Mouse (Mus musculus): ENCODE measurements around the gene Arl4c. TPM values are rescaled to one million over a fixed set of nuclear protein-coding genes. Genes with fewer than 3 reads are reported as not detected.

Arl4c gene
- total and polyA plus RNA-seq, 2 experiments = 0.86 to 1.4 TPM

DNA sequence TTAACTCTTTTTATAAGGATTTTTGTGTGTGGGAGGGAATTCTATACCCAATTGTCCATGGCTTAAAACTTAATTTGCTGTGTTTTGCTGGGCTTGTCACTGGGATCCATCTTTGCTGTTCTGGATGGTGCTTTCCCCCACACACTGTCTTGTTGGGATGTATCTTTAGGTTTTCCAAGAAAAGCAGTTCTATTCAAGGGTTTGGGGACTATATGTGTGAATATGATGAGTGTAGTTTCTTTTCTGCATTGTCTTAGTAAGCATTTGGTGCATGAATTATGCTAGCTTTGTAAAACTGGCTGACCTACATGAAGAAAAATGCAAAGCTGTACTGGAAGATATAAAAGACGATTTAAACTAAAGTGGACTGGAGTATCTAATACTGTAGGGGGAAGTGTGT, 23.7 kb upstream of the Arl4c start:
- H3K9ac ChIP-seq (ENCODE audit: low read depth, low read length) = no peak overlapping the region
- H3K4me1 ChIP-seq (ENCODE audit: control insufficient read depth, insufficient read depth, low read length) = no peaks in the 10 kb centered on the region
- no peaks in the 10 kb centered on the region for H3K27me3 ChIP-seq (ENCODE audit: control insufficient read depth, insufficient read depth, low read length)
- WGBS = 65% methylated on average over 1 of the region's 1 CpGs
- H3K36me3 ChIP-seq (ENCODE audit: control insufficient read depth, insufficient read depth, low read length) = no peaks in the 10 kb centered on the region
- H3K79me2 ChIP-seq (ENCODE audit: control insufficient read depth, insufficient read depth, low read length) = no peaks in the 10 kb centered on the region
- no peak for DNase-seq (ENCODE audit: extremely low read depth, low read depth, low spot score)
- no peak overlapping the region for H3K27ac ChIP-seq (replicated peaks; ENCODE audit: insufficient read depth, low read depth, low read length)
- TF ChIP-seq POLR2A (IDR thresholded peaks at IDR 0.05; ENCODE audit: extremely low read depth, insufficient read depth, low read length) (no peak), CTCF (IDR thresholded peaks at IDR 0.05; ENCODE audit: low read depth, low read length) (no peak)
- H3K4me3 ChIP-seq (ENCODE audit: insufficient read depth, low read depth, low read length) = no peak overlapping the region

DNA sequence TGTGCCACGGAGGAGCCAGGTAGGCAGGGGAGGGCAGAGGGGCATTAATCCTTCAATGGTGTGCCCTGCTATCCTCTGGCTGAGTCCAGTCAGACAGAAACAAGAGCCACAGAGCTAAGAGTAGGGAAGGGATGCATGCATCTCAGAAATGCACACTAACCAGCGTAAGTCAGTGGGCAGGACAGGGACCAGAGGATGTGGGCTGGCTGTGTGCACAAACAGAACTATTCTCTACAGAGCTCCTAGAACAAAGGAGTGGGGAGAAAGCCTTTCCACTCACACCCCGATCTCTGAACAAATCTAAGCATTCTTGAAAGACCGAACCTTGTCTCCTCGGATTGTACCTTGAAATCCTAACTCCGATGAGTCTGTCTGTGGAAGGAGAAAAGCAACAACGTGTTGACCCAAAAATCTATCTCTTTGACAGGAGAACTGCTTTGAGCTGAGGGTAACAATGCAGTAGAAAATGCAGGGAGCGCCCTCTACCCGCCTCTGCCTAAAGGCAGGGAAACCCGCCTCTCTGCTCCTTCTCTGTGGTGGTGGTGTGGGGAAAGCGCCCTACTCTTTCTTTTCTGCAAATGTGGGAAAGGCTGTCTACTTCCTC, 18.7 kb upstream of the Arl4c start:
- DNase-seq (ENCODE audit: extremely low read depth, low read depth, low spot score) = no peak
- H3K27me3 ChIP-seq (ENCODE audit: control insufficient read depth, insufficient read depth, low read length) = no peaks in the 10 kb centered on the region
- WGBS = 43% methylated on average over 11 of the region's 11 CpGs
- H3K4me1 ChIP-seq (ENCODE audit: control insufficient read depth, insufficient read depth, low read length) = no peaks in the 10 kb centered on the region
- TF ChIP-seq CTCF (IDR thresholded peaks at IDR 0.05; ENCODE audit: low read depth, low read length) (no peak), POLR2A (IDR thresholded peaks at IDR 0.05; ENCODE audit: extremely low read depth, insufficient read depth, low read length) (no peak)
- no peak overlapping the region for H3K9ac ChIP-seq (ENCODE audit: low read depth, low read length)
- no peak overlapping the region for H3K27ac ChIP-seq (replicated peaks; ENCODE audit: insufficient read depth, low read depth, low read length)
- no peak overlapping the region for H3K4me3 ChIP-seq (ENCODE audit: insufficient read depth, low read depth, low read length)
- no peaks in the 10 kb centered on the region for H3K36me3 ChIP-seq (ENCODE audit: control insufficient read depth, insufficient read depth, low read length)
- H3K79me2 ChIP-seq (ENCODE audit: control insufficient read depth, insufficient read depth, low read length) = no peaks in the 10 kb centered on the region

DNA sequence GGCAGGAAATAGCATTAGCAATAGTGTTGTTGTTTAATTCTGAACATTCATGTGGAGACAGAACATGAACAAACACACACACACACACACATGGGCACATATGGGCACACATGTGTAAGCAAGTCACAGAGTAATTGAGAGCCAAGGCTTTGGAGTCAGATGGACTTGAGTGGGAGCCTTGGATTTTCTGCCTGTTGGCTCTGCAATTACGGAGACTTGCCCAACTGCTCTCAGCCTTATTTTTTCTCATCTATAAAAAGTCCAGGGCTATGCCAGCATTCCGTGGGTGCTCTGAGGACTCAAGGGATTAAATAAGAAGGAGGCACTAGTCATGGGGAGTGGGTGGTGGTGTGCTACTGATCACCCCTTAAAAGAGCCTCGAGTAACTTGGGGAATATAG, 16.5 kb upstream of the Arl4c start:
- Histone ChIP-seq H3K27ac (replicated peaks; ENCODE audit: insufficient read depth, low read depth, low read length) (no peak overlapping the region), H3K27me3 (ENCODE audit: control insufficient read depth, insufficient read depth, low read length) (no peaks in the 10 kb centered on the region), H3K4me1 (ENCODE audit: control insufficient read depth, insufficient read depth, low read length) (no peaks in the 10 kb centered on the region), H3K4me3 (ENCODE audit: insufficient read depth, low read depth, low read length) (no peak overlapping the region), H3K9ac (ENCODE audit: low read depth, low read length) (no peak overlapping the region), H3K79me2 (ENCODE audit: control insufficient read depth, insufficient read depth, low read length) (no peaks in the 10 kb centered on the region), H3K36me3 (ENCODE audit: control insufficient read depth, insufficient read depth, low read length) (no peaks in the 10 kb centered on the region)
- WGBS = 74% methylated on average over 3 of the region's 3 CpGs
- no peak for TF ChIP-seq CTCF (IDR thresholded peaks at IDR 0.05; ENCODE audit: low read depth, low read length)
- TF ChIP-seq POLR2A (IDR thresholded peaks at IDR 0.05; ENCODE audit: extremely low read depth, insufficient read depth, low read length) = no peak
- DNase-seq (ENCODE audit: extremely low read depth, low read depth, low spot score) = no peak

DNA sequence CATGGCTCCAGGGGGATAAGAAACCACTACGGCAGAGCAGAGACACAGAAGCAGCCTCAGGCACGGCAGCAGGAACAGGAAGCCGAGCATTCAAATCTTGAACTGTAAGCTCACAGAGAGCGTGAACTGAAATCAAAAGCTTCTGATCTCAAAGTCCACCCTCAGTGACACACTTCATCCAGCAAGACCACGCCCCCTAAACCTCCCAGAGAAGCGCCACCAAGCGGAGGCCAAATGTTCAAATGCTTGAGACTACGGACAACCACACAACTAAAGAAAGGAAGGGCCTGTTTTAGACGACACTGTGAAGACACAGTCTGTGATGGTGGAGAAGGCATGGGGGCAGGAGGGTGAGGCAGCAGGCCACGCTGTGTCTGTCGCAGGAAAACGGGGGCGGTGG, 15.7 kb upstream of the Arl4c start:
- Histone ChIP-seq H3K4me3 (ENCODE audit: insufficient read depth, low read depth, low read length) (no peak overlapping the region), H3K9ac (ENCODE audit: low read depth, low read length) (no peak overlapping the region), H3K27ac (replicated peaks; ENCODE audit: insufficient read depth, low read depth, low read length) (no peak overlapping the region), H3K27me3 (ENCODE audit: control insufficient read depth, insufficient read depth, low read length) (no peaks in the 10 kb centered on the region), H3K4me1 (ENCODE audit: control insufficient read depth, insufficient read depth, low read length) (no peaks in the 10 kb centered on the region), H3K79me2 (ENCODE audit: control insufficient read depth, insufficient read depth, low read length) (no peaks in the 10 kb centered on the region), H3K36me3 (ENCODE audit: control insufficient read depth, insufficient read depth, low read length) (no peaks in the 10 kb centered on the region)
- no peak for TF ChIP-seq POLR2A (IDR thresholded peaks at IDR 0.05; ENCODE audit: extremely low read depth, insufficient read depth, low read length)
- TF ChIP-seq CTCF (IDR thresholded peaks at IDR 0.05; ENCODE audit: low read depth, low read length) = no peak
- DNase-seq (ENCODE audit: extremely low read depth, low read depth, low spot score) = no peak
- 79% methylated on average over 13 of the region's 13 CpGs for WGBS

DNA sequence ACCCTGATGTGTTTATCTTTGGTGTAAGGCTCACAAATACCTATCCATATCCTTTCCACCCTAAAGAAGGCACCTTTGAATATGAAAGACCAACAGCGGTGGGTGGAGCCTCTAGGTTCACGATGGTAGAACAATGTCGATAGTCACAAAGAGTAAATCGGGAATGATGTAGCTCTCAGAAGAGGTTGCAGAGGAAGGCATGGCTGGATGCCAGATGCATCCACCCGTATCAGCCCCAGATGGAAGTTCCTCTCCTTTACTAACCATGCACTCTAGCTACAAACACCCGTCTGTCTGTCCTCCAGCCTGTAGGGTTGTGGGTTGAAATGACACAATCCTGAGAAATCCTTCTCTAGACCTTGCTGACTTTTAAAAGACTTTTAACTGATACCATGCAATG, 10.0 kb upstream of the Arl4c start:
- 85% methylated on average over 6 of the region's 6 CpGs for WGBS
- Histone ChIP-seq H3K36me3 (ENCODE audit: control insufficient read depth, insufficient read depth, low read length) (no peaks in the 10 kb centered on the region), H3K9ac (ENCODE audit: low read depth, low read length) (no peak overlapping the region)

DNA sequence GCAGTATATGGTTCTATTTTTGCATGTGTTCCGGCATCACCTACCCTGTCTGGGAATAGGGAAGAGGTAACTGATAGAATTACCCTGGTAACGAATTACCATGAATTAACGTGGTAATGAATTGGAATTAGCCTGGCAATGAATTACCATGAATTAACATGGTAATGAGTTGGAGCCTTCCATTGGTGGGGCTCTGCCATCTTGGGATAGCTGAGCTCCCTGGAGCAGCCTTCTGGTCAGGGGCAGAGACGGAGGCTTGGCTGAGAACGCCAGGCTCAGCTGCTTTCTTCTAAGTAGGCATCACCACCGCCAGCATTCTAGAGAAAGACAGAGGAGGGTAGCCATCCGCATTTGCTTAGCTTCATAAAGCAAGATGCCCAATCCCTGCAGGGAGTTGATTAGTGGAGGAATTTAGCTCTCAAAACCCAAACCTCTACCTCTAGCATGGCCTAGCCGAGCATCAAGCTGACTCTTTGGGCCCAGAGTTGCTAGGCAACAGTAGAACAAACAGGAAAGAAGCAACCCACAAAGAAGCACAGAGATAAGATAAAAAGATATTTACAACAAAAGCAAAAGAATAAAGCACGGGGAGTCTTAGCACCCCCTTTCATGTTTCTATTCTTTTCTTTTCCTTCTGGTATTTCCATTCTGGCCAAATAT, 6.8 kb upstream of the Arl4c start:
- H3K27ac ChIP-seq (replicated peaks; ENCODE audit: insufficient read depth, low read depth, low read length) = no peak overlapping the region
- DNase-seq (ENCODE audit: extremely low read depth, low read depth, low spot score) = no peak

More for the DNA sequence above, 10.0 kb upstream of the Arl4c start:
- Histone ChIP-seq H3K27ac (replicated peaks; ENCODE audit: insufficient read depth, low read depth, low read length) (no peak overlapping the region), H3K4me3 (ENCODE audit: insufficient read depth, low read depth, low read length) (no peak overlapping the region), H3K27me3 (ENCODE audit: control insufficient read depth, insufficient read depth, low read length) (no peaks in the 10 kb centered on the region), H3K79me2 (ENCODE audit: control insufficient read depth, insufficient read depth, low read length) (no peaks in the 10 kb centered on the region), H3K4me1 (ENCODE audit: control insufficient read depth, insufficient read depth, low read length) (no peaks in the 10 kb centered on the region)
- no peak for TF ChIP-seq POLR2A (IDR thresholded peaks at IDR 0.05; ENCODE audit: extremely low read depth, insufficient read depth, low read length)
- TF ChIP-seq CTCF (IDR thresholded peaks at IDR 0.05; ENCODE audit: low read depth, low read length) = no peak
- DNase-seq (ENCODE audit: extremely low read depth, low read depth, low spot score) = no peak

More for the DNA sequence above, 6.8 kb upstream of the Arl4c start:
- no peaks in the 10 kb centered on the region for H3K79me2 ChIP-seq (ENCODE audit: control insufficient read depth, insufficient read depth, low read length)
- H3K9ac ChIP-seq (ENCODE audit: low read depth, low read length) = no peak overlapping the region
- H3K4me3 ChIP-seq (ENCODE audit: insufficient read depth, low read depth, low read length) = no peak overlapping the region
- no peaks in the 10 kb centered on the region for H3K36me3 ChIP-seq (ENCODE audit: control insufficient read depth, insufficient read depth, low read length)
- 71% methylated on average over 9 of the region's 9 CpGs for WGBS
- TF ChIP-seq POLR2A (IDR thresholded peaks at IDR 0.05; ENCODE audit: extremely low read depth, insufficient read depth, low read length) (no peak), CTCF (IDR thresholded peaks at IDR 0.05; ENCODE audit: low read depth, low read length) (no peak)
- no peaks in the 10 kb centered on the region for H3K27me3 ChIP-seq (ENCODE audit: control insufficient read depth, insufficient read depth, low read length)
- H3K4me1 ChIP-seq (ENCODE audit: control insufficient read depth, insufficient read depth, low read length) = no peaks in the 10 kb centered on the region
